Mouse (Mus musculus): ENCODE results near the gene Prelid1. TPM values are rescaled to one million over a fixed set of nuclear protein-coding genes. Genes with fewer than 3 reads are reported as not detected.

Gene Prelid1
- total RNA-seq, 4 experiments from 2014 or later = 12.6 to 19.7 (median 16.9) TPM

DNA sequence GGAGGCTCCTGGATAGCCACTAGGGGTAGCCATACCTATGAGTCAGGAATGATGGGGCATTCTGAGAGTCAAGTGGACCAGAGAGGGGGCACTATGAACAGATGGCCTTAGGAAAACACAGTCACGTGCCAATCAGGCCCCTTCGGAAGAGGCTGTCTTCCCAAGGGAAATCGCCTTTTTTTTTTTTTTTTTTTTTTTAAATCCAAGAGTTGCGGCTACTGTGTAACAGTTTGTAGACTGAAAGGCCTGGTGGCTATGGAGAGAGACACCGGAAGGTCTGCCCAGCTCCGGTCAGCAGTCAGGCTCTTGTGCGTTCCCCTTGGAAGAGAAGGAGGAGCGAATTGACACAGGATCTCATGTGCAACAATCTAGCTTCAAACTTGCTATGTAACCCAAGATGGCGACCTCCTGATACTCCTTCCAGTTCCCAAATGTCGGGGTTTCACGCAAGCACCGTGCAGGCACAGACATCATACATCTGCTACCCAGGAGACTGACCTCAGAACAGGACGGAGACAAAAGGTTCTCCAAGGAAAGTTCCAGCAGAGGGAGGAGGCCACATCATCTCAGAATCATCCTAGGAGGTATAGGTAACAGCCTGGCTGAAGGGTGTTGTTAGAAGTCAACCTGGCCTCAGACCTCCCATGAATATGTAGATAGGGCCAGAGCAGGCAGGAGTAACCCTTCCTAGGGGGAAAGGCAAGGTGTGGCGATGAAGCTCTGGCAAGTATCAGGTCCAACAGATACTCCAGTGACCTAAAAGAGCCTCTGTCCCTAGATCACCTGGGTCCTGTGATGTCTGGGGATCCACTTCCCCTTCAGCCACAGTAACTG lies 10.5 kb downstream of the Prelid1 start:
- DNase-seq (ENCODE audit: low spot score in 2 of 2) = no peak

DNA sequence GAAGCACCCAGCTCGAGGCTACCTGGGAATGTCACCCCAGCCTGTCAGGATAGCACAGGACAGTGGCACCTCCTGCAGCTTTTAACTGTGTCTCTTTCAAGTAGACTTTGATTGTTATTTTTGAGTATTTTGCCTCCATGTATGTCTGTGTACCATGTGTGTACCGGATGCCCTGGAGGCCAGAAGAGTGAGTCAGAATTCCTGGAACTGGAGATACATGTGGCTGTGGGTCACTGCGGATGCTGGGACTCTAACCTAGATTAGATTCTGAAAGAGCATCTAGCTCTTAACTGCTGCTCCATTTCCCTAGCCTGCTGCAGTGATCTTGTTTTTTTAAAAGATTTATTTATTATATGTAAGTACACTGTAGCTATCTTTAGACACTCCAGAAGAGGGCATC lies 12.0 kb downstream of the Prelid1 start:
- DNase-seq (ENCODE audit: low spot score in 2 of 2) = no peak

DNA sequence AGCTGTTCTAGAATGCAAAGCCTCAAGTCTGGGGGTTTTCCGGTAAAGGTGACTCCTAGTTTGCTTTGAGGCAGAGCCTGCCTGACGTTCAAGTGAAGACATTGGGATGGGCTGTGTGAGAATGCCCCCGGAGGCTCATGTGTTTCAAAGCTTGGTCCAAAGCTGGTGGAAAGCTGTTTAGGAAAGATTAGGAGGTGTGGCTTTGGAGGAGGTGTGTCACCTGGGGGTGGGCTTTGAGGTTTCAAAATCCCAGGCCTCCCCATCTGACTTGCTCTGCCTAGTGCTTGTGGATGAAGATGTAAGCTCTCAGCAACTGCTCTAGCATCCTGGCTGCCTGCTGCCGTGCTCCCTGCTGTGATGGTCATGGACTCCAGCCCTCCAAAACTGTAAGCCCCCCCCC lies 15.4 kb downstream of the Prelid1 start:
- no peak for DNase-seq (ENCODE audit: low spot score in 2 of 2)

DNA sequence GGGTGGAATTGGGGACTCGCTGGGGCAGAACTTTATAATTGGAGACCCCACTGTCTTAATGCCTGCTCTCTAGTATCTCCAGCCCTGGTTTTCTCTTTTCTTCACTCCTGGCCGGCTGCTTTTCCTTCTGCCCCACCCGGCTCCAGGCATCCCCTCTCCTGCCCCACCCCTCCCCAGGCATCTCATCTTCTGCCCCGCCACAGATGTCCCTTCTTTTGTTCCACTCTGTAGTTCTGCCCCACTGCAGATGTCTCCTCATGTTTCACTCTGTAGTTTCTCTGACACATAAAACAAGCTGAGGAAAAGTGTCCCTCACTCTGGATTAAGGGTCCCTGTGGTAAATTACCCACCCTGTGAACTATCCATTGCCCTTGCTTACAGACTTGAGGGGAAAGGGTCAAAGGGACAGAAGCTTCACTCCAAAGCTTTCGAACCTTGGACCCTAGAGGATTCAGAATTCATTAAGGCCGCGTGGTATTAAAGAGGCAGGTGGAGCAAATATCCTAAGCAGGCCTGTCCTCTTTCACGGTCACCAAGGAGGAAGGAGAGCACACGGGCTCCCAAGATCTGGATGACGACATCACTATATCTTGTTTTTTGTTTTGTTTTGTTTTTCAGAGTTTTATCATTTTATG lies 17.2 kb downstream of the Prelid1 start:
- no peak for DNase-seq (ENCODE audit: low spot score in 2 of 2)

DNA sequence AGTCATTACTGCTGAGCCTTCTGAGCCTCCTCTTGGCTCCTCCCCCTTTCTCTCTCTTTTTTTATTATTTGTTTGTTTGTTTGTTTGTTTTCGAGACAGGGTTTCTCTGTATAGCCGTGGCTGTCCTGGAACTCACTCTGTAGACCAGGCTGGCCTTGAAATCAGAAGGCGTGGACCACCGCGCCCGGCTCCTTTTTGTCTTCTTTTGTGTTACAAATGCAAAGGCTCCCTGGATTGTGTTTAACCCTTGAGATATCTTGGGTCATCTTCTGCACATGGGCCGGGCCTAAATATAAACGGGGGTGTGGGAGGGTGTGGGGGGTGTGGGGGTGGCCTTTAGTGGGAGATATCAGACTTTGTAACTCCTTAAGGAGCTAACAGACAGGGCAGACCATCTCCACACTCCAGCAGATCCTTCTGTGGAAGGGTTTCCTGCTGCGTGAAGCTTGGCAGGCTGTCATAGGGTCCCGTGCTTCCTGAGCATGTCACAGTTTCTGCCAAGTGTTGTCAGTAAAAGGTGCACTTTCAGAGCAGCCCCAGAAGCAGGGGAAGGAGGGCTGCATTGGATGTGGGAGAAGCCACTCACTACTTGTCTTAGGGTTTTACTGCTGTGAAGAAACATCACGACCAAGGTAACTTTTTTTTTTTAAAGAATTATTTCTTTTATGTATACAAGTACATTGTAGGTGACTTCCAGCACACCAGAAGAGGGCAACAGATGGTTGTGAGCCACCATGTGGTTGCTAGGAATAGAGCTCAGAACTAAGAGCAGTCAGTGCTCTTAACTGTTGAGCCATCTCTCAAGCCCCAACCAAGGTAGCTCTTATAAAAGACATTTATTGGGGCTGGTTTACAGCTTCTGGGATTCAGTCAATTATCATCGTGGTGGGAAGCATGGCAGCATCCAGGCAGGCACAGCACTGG lies 18.1 kb downstream of the Prelid1 start:
- no peak for DNase-seq (ENCODE audit: low spot score in 2 of 2)

DNA sequence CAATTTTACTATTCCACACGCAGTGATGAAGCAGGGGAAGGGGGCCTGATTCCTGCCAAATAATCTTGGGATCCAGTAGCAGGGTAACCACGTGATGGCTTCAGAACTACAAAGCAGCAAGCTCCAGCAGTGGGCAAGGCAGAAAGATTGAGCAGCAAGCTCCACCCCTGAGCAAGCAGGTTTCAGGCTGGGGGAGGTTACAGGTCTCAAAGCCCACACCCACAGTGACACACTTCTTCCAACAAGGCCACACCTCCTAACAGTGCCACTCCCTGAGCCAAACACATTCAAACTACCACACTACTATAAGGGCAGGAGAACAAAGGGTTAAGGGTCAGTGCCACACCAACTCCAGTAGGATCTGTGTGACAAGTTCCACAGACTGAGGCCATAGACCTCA lies 19.0 kb downstream of the Prelid1 start:
- no peak for DNase-seq (ENCODE audit: low spot score in 2 of 2)

DNA sequence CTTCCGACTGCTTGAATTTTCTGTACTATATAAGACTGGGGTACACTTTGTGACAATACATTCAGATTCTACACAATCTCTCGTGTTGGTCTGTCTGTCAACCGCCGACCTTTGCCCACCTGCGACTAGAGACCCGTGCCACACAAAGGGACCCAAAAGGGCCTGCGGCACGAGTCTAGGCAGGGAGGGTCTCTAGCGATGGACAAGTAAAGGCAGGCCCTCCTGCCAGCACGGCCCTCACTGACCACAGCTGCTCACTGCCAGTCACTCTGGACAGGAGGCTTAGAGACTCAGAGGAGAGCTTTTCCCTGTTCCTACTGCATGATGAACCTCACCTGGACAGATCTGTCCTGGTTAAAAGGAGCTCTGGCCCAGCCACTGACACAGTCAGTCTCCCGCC lies 22.2 kb downstream of the Prelid1 start:
- no peak for DNase-seq (ENCODE audit: low spot score in 2 of 2)

DNA sequence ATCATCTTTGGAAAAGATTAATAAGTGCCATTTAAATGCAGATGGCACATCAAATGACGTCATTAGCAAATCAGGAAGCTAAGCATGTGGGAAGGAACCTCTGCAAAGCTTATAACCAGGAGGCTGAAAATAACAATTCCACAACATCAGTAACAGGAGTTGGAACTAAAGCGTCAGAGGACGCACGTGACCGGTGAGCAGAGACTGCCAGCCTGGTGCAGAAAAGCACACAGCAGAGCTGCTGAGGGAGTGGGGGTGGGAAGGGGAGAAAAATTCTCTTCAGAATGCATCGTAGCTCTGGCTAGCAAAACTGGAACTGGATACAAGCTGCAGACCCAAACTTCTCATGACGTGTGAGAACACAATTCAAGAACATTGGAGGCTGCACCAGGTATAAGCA lies 24.0 kb downstream of the Prelid1 start:
- no peak for DNase-seq (ENCODE audit: low spot score in 2 of 2)

DNA sequence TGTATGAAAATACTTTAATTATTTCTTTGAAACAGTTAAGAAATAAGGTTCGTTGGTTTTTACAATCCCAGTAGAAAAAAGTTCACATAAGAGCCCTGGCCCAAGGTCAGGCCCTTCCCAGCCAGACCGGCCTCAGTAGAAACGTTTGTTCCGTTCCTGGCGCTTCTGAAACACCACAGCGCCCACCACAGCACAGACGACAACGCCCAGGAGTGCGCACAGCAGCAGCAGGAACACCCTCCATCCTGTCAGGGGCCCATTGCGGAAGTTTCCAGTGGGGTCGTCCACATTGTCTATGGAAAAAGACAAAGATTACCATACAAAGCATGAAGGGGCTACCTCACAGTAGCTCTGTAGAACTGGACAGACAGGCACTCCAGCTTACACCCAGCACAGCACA lies 26.4 kb downstream of the Prelid1 start:
- DNase-seq (ENCODE audit: low spot score in 2 of 2) = no peak

DNA sequence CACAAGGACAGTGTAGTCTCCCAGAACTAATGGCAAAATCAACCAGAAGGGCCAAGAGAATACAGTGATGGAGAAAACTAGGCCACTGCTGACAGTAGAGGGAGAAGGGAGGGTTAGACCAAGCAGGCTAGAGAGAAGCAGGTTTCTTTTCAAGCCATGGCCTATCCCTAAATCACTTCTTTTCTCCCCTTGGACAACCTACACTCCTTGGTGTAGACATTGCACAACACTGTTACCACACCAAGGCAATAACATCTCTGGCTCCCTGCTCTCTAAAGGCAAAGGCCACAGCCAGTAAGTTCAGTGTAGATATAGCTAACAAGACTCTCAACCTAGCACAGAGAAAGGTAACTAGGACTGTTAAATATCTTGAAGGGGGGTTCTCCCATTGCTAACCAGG lies 40.8 kb downstream of the Prelid1 start:
- DNase-seq (ENCODE audit: low spot score in 2 of 2) = no peak

DNA sequence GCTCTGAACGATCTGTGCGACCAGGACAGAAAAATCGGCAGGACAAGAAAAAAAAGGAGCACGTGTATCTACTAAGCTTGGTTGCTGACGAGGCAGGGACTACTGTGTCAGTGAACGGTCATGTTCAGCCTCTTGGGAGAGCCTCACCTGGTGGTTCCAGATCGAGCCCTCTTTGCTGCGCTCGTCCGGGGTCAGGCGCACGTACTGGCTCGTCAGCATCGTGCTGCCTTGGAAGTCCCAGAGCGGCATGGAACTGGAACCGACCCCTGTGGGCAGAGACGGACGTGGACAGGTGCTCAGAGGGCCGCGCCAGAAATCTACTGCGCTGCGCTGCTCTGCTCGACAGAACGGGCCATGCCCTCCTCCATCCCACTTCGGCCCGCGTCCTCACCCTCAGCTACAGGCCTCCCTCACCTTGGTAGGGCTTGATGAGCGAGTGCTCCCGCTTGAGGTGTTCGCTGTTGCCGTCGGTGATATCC lies 41.7 kb downstream of the Prelid1 start:
- peak; percentile 17 to 31 for DNase-seq (ENCODE audit: low spot score in 2 of 2)

DNA sequence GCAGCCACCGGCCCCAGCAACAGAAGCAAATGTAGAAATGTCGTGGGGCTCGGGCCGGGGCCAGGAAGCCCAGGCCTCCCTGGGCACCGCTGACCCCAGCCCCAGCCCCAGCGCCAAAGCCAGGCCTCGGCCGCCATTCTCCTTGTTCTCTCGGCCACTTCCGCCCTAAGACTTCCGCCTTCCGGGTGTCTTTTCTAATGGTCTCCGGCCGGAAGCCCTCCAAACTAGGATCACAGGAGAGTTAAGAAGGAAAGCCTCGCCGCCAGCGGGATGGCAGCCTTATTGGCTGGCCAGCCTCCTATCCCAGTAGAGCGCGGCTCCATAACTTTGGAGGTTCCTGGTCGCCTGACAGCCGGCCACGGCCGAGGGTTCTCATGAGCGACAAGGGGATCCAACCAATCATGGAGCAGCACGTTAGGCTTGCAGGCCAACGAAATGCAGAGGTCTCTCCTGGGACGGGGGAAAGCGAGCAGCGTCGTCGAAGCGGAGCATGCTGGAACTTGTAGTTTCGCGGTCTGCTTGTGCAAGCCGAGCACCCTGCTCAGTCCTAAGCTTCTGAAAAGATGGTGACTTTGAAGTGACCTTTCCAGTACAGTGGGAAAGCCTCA lies 42.3 kb downstream of the Prelid1 start, which contains the start of gene Lman2:
TSS of gene Lman2 (minus strand) at position 331 of the 608 bp plus-strand sequence.
- peak; percentile 94 to 97 for DNase-seq (ENCODE audit: low spot score in 2 of 2)

DNA sequence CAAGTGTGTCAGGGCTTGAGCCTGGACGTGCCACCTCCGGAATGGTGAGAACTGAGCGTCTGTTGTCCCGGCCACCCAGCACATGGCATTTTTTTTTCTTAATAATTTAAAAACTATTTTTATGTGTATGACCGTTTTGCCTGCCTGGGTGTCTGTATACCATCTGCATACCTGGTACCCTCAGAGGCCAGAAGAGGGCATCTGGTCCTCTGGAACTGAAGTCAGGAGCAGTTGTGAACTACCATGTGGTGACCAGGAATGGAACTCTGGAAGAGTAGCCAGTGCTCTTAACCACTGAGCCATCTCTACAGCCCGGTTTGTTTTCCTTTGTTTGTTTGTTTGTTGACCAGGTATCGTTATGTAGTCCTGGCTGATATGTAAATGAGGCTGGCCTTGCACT lies 48.1 kb downstream of the Prelid1 start:
- no peak for DNase-seq (ENCODE audit: low spot score in 2 of 2)

DNA sequence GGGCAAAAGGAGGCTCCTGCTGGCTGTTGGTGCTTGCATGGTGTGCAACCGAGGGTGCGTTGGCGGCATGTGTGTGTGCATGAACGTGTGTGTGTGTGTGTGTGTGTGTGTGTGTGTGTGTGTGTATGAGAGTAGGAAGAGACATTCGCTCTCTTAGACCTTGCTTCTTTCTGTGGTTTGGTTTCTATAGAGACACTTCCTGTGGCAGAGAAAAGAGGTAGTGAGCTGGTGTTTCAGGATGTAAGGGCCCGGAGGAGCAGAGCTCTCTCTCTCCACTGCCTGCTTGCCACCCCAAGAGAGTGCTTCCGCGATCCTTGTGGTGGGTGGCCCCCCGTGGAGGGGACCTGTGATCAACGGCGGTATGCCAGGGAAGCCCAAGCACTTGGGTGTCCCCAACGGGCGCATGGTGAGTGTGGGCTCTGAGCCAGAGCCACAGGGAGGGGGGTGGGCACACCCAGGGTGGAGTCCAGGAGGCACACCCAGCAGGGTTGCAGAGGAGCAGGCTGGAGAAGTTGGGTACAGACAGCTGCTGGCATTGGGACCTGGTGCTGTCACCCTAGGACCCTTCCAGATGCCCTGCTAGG lies 49.3 kb downstream of the Prelid1 start, which contains the start of gene Rgs14:
TSS of gene Rgs14 (plus strand) at position 202 of the 584 bp plus-strand sequence.
- DNase-seq (ENCODE audit: low spot score in 2 of 2) = no peak

DNA sequence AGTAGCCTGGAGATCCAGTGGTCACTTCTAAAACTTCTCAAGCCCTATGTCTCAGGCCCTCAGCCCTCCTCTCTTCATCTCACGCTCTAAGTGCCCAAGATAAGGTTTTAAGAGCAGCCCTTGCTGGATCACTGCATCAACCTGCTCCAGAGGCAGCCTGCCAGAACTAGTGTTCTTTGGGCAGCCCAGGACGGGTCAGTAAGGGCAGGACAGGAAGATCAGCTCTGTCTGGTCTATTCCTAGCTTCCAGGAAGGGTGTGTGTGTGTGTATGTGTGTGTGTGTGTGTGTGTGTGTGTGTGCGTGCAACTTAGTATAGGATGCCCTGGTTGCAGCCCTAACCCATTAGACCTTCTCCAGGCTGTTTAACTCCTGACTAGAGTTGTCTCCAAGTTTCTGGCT lies 49.9 kb downstream of the Prelid1 start:
- no peak for DNase-seq (ENCODE audit: low spot score in 2 of 2)

DNA sequence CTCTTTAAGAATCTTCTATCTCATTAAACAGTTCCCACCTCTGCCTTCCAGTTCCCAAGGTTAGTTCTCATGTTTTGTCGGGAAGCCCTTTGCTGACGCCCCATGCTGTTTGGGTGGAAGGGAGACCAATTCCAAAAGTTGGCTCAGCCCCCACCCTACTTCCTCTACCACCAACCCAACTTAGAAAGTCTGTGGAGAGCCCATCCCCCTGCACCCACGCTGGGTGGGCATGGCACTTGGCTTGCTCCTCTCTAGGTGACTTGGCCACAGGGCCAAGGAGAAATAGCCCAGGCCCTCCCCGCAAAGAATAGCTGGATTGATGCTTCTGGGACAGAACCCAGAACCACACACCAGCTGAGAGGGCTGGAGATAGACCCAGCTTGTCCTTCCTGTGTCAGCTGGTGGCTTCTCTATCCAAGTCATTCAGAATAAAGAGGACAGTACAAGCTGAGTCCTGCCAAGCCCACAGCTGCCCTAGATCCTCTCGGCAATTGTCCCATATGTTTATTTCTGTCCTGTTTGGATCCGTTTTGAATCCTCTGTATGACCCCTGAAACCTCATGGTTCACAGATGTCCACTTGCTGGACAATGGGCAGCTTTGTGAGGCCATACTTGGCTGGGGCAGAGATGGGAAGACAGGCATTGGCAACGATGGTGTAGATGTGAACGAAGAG lies 50.8 kb downstream of the Prelid1 start:
- no peak for DNase-seq (ENCODE audit: low spot score in 2 of 2)

DNA sequence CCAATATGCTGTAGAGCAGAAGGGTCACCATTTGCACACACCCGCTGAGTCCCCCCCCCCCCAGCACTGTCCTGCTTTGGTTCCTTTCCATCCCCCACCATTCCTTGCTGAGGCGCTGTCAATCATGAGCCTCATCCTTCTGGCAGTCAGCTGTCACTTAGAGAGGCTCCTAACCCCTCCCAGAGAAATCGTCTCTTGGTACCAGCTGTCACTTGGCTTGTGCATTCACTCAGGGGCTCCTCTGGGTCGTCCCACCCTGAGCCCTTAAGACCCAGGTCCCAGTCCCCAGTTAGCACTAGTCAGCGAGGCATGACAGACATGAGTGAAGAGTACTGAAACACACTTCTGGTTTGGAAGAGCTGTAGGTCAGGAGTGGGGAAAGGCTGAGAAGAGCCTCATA lies 51.4 kb downstream of the Prelid1 start:
- no peak for DNase-seq (ENCODE audit: low spot score in 2 of 2)

DNA sequence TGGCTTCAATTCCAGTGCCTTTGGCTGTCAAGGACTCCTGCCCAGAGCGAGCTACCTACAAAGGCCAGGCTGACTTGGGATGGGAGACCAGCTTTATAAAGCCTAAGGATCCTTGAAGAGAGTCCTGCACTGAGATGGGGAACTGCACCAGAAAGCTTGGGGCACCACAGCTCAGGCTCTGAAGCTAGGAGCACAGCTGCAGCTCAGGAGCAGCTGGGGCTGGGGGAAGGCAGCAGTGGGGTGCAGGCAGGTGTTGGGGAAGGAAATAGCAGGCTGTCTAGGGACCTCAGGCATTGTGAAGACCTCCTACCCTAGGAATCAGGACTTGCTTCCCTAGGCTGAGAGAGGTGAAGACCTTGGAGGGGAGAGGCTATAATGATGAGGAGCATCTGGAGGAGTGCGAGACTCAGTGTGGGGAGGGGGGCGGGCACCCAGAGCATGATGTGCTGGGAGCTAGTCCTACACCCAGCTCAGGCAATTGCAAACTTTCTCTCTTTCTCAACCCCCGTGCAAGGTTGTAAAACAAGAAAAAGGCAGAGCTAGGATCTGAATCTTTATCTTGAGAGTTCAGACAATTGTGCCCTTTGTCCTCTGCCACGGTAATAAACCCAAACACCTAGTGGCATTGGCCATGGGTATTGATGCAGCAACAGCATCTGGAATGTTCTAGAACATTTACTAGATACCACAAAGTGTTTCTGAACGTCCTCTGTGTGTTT lies 54.1 kb downstream of the Prelid1 start:
- DNase-seq (ENCODE audit: low spot score in 2 of 2) = no peak
